Mouse (Mus musculus): ENCODE data around the gene Tmem265. TPM values are rescaled to one million over a fixed set of nuclear protein-coding genes. Genes with fewer than 3 reads are reported as not detected.

Gene Tmem265
- polyA plus RNA-seq, 1 experiment from 2014 or later, result 6.3 TPM

- no peaks in the 10 kb centered on the region for H3K9me3 ChIP-seq
- H3K4me2 ChIP-seq, result no peak overlapping the region
- H3K4me1 ChIP-seq, result no peaks in the 10 kb centered on the region
- no peaks in the 10 kb centered on the region for H3K27me3 ChIP-seq (replicated peaks)
- H3K36me3 ChIP-seq (replicated peaks), result peaks cover 33% of the 10 kb centered on the region
- no peak overlapping the region for H3K27ac ChIP-seq
- H3K4me3 ChIP-seq, result no peak overlapping the region
- H3K9ac ChIP-seq, result no peak overlapping the region
- WGBS, result 80% methylated on average over 6 of the region's 6 CpGs
- ATAC-seq (replicated peaks), result no peak
Measured at GRCm38 (mm10) chr7:127564381-127565150, 3.4 kb downstream of the Tmem265 start.

GRCm38 (mm10) chr7:127572895-127573471, 11.8 kb downstream of the Tmem265 start, which contains the start of gene Phkg2:
TSS of gene Phkg2 (plus strand) at chr7:127573340.
- ATAC-seq (replicated peaks), result peak; percentile 98
- peak within 1 kb of the TSS; percentile 90 for H3K4me2 ChIP-seq

GRCm38 (mm10) chr7:127573503-127574008, 12.4 kb downstream of the Tmem265 start:
- no peaks in the 10 kb centered on the region for H3K9me3 ChIP-seq
- H3K4me2 ChIP-seq, result peak overlapping the region; percentile 90
- peak overlapping the region; percentile 64 for H3K9ac ChIP-seq
- H3K4me1 ChIP-seq, result peaks cover 30% of the 10 kb centered on the region
- peak overlapping the region; percentile 83 for H3K27ac ChIP-seq
- peak; percentile 84 for ATAC-seq (replicated peaks)
- no peaks in the 10 kb centered on the region for H3K27me3 ChIP-seq (replicated peaks)
- WGBS, result under 1% methylated on average over 27 of the region's 28 CpGs
- H3K36me3 ChIP-seq (replicated peaks), result peaks cover 12% of the 10 kb centered on the region
- H3K4me3 ChIP-seq, result peak overlapping the region; percentile 60

More at GRCm38 (mm10) chr7:127572895-127573471, 11.8 kb downstream of the Tmem265 start, which contains the start of gene Phkg2:
- Histone ChIP-seq H3K9ac (peak within 1 kb of the TSS; percentile 64), H3K4me3 (peak within 1 kb of the TSS; percentile 60), H3K36me3 (replicated peaks) (peaks cover 6% of the 10 kb centered on the region), H3K27ac (peak within 1 kb of the TSS; percentile 83), H3K9me3 (no peaks in the 10 kb centered on the region), H3K4me1 (peaks cover 30% of the 10 kb centered on the region), H3K27me3 (replicated peaks) (no peaks in the 10 kb centered on the region)
- 0% methylated on average over 17 of the region's 17 CpGs for WGBS

DNA sequence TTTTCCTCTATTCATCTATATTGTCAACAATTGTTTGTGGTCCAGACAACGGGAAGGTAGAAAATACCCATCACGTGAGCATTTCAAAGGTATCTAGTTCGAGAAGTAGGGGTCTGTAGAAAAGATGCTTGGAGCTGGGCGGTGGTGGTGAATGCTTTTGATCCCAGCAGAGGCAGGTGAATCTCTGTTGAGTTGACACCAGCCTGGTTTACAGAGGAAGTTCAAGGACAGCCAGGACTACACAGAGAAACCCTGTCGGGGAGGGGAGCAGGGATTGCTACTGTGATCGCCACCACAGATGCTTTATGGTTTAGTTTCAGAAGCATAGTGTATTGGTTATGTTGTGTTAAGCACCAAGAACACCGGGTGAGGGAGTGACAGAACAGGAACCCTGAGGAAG, 12.9 kb downstream of the Tmem265 start:
- Histone ChIP-seq H3K9me3 (no peaks in the 10 kb centered on the region), H3K4me3 (peak overlapping the region; percentile 60), H3K27ac (no peak overlapping the region), H3K27me3 (replicated peaks) (no peaks in the 10 kb centered on the region), H3K4me2 (peak overlapping the region; percentile 90), H3K4me1 (peaks cover 30% of the 10 kb centered on the region), H3K9ac (peak overlapping the region; percentile 64), H3K36me3 (replicated peaks) (peaks cover 13% of the 10 kb centered on the region)
- 23% methylated on average over 7 of the region's 7 CpGs for WGBS
- ATAC-seq (replicated peaks), result no peak

DNA sequence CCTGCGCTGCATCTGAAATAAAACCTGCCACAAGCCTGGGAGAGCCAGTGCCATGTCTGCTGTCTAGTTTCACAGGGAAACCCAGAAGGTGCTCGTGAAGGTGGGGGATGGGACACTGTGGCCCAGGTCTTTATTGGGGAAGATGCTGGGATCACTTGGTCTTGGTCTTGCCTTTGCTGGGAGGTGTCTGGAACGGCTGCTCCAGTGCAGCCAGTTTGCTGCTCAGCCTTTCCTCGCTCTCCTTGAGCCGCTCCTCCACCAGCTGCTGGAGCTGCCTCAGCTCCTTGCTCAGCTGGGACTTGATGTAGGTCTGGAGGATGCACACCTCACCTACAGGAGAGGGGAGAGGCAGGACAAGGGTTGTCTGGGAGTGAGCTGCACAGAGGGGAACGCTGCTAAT, 22.1 kb downstream of the Tmem265 start:
- no peak for ATAC-seq (replicated peaks)
- H3K27me3 ChIP-seq (replicated peaks), result no peaks in the 10 kb centered on the region
- no peaks in the 10 kb centered on the region for H3K9me3 ChIP-seq
- peaks cover 45% of the 10 kb centered on the region; the same call in 1 of the 2 replicates for H3K36me3 ChIP-seq (replicated peaks)
- H3K4me1 ChIP-seq, result peaks cover 13% of the 10 kb centered on the region
- H3K4me3 ChIP-seq, result no peak overlapping the region
- no peak overlapping the region for H3K9ac ChIP-seq
- H3K4me2 ChIP-seq, result no peak overlapping the region
- no peak overlapping the region for H3K27ac ChIP-seq
- WGBS, result 93% methylated on average over 6 of the region's 6 CpGs

DNA sequence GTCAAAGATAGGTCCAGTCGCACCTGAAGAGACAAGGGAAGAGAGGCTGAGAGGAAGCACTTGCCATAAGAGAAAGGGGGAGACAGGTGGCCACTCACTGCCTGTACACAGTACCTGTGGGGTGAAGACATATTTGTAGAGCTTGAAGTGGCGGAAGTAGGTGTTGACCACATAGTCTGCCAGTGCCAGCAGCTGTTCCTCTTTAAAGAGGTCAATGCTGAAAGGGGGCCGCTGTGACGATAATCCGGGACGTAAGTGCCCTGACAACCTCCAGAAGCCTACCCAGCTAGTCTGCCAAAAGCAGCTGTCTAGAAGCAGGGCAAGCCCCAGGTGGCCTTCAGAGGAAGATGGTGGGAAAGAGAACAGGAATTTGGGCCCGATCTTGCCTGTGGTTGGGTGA, 23.8 kb downstream of the Tmem265 start:
- Histone ChIP-seq H3K4me1 (peaks cover 22% of the 10 kb centered on the region), H3K27me3 (replicated peaks) (no peaks in the 10 kb centered on the region), H3K36me3 (replicated peaks) (peaks cover 33% of the 10 kb centered on the region; the same call in 1 of the 2 replicates), H3K4me3 (no peak overlapping the region), H3K4me2 (no peak overlapping the region), H3K9me3 (no peaks in the 10 kb centered on the region), H3K27ac (no peak overlapping the region), H3K9ac (no peak overlapping the region)
- ATAC-seq (replicated peaks), result no peak
- WGBS, result 83% methylated on average over 7 of the region's 7 CpGs

GRCm38 (mm10) chr7:127586149-127586548, 25.0 kb downstream of the Tmem265 start:
- WGBS, result 89% methylated on average over 6 of the region's 6 CpGs
- Histone ChIP-seq H3K36me3 (replicated peaks) (peaks cover 37% of the 10 kb centered on the region), H3K4me2 (no peak overlapping the region), H3K27ac (no peak overlapping the region), H3K27me3 (replicated peaks) (no peaks in the 10 kb centered on the region), H3K4me3 (no peak overlapping the region), H3K4me1 (peaks cover 22% of the 10 kb centered on the region), H3K9ac (no peak overlapping the region), H3K9me3 (no peaks in the 10 kb centered on the region)
- no peak for ATAC-seq (replicated peaks)

- WGBS, result 71% methylated on average over 5 of the region's 5 CpGs
- no peak overlapping the region for H3K27ac ChIP-seq
- H3K9me3 ChIP-seq, result no peaks in the 10 kb centered on the region
- no peak for ATAC-seq (replicated peaks)
- H3K4me2 ChIP-seq, result peak overlapping the region; percentile 95
- H3K4me1 ChIP-seq, result peaks cover 22% of the 10 kb centered on the region
- peaks cover 39% of the 10 kb centered on the region for H3K36me3 ChIP-seq (replicated peaks)
- H3K9ac ChIP-seq, result no peak overlapping the region
- H3K27me3 ChIP-seq (replicated peaks), result no peaks in the 10 kb centered on the region
- H3K4me3 ChIP-seq, result peak overlapping the region; percentile 77; the same call in 1 of the 2 replicates
Measured at GRCm38 (mm10) chr7:127587196-127587595, 26.0 kb downstream of the Tmem265 start.

DNA sequence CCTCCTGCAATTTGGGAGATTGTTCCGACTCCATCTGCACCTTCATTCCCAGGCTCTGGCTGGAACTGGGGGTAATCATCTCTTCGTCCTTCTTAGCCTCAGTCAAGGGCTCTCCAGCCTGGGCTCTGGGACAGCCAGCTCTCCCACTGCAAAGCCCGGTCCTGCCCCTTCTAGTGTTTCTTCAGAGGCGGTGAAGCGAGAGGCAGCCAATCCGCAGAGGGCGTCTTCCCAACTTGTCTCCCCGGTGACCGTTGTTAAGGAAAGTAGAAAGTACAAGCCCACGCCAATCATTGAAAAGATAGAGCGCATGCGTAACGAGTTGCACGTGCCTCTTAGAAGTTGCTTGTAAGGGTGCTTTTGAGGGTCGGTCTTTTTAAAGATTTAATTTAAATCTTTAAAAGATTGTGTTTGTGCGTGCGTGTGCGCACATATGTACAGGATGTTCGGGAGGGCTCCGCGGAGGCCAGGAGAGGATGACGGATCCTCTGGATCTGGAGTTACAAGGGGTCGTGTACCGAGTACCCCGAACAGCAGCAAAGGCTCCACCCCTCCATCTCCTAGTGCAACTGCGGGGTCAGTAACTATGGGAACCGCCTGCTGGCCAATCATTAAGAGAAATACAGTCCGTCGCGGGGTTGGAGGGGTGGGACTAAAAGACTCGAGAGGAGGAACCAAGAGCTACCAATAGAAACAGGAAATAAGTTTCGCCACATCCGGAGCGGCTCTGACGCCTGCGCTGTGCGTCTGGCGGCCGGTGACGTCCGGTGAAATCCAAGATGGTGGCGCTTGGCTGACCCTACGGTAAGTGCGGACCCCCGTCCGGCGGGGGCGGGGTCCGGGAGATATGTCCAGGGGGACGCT, 27.1 kb downstream of the Tmem265 start, which contains the start of the genes Ccdc189 and Rnf40:
Gene Ccdc189 (minus strand): TSS at position 585 of the 861 bp plus-strand sequence.
Gene Rnf40 (plus strand): TSS at position 757 of the 861 bp plus-strand sequence.
- ATAC-seq (replicated peaks), result peak; percentile 97
- Histone ChIP-seq H3K36me3 (replicated peaks) (peaks cover 39% of the 10 kb centered on the region), H3K4me3 (peak within 1 kb of the TSS; percentile 77), H3K4me2 (peak within 1 kb of the TSS; percentile 95), H3K9ac (peak within 1 kb of the TSS; percentile 70), H3K4me1 (peaks cover 22% of the 10 kb centered on the region), H3K27ac (peak within 1 kb of the TSS; percentile 79), H3K9me3 (no peaks in the 10 kb centered on the region), H3K27me3 (replicated peaks) (no peaks in the 10 kb centered on the region)
- under 1% methylated on average over 50 of the region's 50 CpGs for WGBS

DNA sequence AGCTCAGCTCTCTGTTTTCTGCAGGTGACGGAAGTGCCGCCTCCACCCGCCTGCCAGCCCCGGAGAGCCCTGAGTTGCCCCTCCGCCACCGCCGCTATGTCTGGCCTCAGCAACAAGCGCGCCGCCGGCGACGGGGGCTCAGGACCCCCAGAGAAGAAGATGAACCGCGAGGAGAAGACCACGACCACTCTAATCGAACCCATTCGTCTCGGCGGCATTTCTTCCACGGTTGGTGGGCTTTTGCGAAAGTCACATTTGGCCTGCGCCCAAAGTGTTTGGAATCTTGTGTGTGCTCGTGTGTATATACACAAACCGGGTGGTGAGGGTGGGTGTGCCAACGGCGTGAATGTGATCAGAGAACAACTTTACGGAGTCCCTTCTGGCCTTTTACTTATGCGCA, 27.7 kb downstream of the Tmem265 start:
- no peak for ATAC-seq (replicated peaks)
- WGBS, result 6% methylated on average over 29 of the region's 29 CpGs
- peaks cover 39% of the 10 kb centered on the region for H3K36me3 ChIP-seq (replicated peaks)
- peaks cover 22% of the 10 kb centered on the region for H3K4me1 ChIP-seq
- peak overlapping the region; percentile 70 for H3K9ac ChIP-seq
- H3K27me3 ChIP-seq (replicated peaks), result no peaks in the 10 kb centered on the region
- peak overlapping the region; percentile 72 for H3K27ac ChIP-seq
- H3K4me2 ChIP-seq, result peak overlapping the region; percentile 95
- H3K9me3 ChIP-seq, result no peaks in the 10 kb centered on the region
- H3K4me3 ChIP-seq, result peak overlapping the region; percentile 77

DNA sequence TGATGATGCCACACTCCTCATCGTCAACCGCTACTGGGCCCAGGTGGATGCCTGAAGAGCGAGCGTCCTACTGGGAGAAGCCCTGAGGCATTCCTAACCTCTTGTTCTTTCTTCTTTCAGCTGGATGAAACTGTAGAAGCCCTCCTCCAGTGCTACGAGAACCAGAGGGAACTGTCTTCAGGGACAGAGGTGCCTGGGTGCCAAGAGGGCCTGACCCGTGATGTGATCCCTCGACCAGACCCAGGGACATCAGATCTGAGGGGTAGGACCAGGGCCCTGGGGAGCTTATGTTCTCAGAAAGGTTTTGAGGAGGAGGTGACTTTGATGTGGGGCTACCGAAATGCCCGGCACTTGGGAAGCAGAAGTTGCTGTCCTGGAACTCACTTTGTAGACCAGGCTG, 28.4 kb downstream of the Tmem265 start:
- Histone ChIP-seq H3K9me3 (no peaks in the 10 kb centered on the region), H3K27ac (no peak overlapping the region), H3K4me2 (peak overlapping the region; percentile 95), H3K36me3 (replicated peaks) (peaks cover 44% of the 10 kb centered on the region), H3K4me1 (peaks cover 22% of the 10 kb centered on the region), H3K9ac (no peak overlapping the region), H3K4me3 (peak overlapping the region; percentile 77), H3K27me3 (replicated peaks) (no peaks in the 10 kb centered on the region)
- ATAC-seq (replicated peaks), result no peak
- WGBS, result 95% methylated on average over 9 of the region's 9 CpGs
